Mouse (Mus musculus) embryonic fibroblast, embryonic 13.5 days (primary cell): ENCODE data around the gene Hebp1.

ENCODE experiments used
- CTCF ChIP-seq: IDR thresholded peaks from 2 replicates; pipeline ENCODE4 v1.5.1; 2011; ENCODE audit warnings: mild to moderate bottlenecking, control low read depth, low read length, moderate library complexity, borderline replicate concordance; ENCODE audit not compliant: insufficient read depth
- POLR2A ChIP-seq: IDR thresholded peaks from 2 replicates; pipeline ENCODE4 v1.6.1; 2011; ENCODE audit warnings: low read depth, mild to moderate bottlenecking, control low read depth, low read length, moderate library complexity

GRCm38 (mm10) chr6:135193733-135194132 is 4.1 kb downstream of the Hebp1 start:
- TF ChIP-seq CTCF: no peak
- TF ChIP-seq POLR2A: no peak
